Mouse (Mus musculus): ENCODE measurements at regions not wholly inside any gene's neighbourhood (a gene's known extent, or its start where the extent isn't known, plus 50 kb on each side); places are given as distances from the start of the nearest gene placed in this dataset.

DNA sequence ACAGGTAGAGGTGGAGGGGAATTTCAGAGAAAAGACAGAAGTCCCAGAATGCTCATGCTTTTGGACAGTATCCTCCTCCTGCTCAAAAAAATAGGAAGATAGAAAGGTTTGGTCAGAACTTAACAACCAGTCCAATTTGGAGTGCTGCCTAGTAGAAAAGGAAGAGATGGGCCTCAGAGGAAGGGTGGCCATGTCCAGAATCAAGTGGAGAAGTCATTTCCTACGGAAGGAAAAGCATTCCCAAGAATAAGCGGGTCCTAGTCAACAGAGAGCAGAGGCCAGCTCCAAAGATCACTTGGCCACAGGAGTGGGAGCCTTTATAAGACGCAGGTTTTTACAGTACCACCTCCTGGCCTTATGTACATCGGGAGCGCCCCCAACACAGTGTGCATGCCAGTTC is 125.3 kb upstream of the Ccdc122 start:
- Histone ChIP-seq H3K9ac (ENCODE audit: low read length) (no peak overlapping the region), H3K27me3 (ENCODE audit: control insufficient read depth, insufficient read depth, low read length) (no peaks in the 10 kb centered on the region), H3K4me1 (replicated peaks; ENCODE audit: control insufficient read depth, insufficient read depth, low read length) (no peaks in the 10 kb centered on the region), H3K4me2 (ENCODE audit: low read depth, low read length, severe bottlenecking) (no peak overlapping the region), H3K36me3 (ENCODE audit: control insufficient read depth, insufficient read depth, low read length) (no peaks in the 10 kb centered on the region), H3K9me3 (ENCODE audit: control insufficient read depth, low read length) (no peaks in the 10 kb centered on the region), H3K4me3 (ENCODE audit: low read depth, low read length) (no peak overlapping the region), H3K27ac (ENCODE audit: low read depth, low read length) (no peak overlapping the region)
- DNase-seq (ENCODE audit: low spot score), result no peak
- whole genome bisulfite sequencing, result 93% methylated on average over 5 of the region's 5 CpGs
- ATAC-seq (replicated peaks; ENCODE audit: low FRiP score), result no peak

GRCm38 (mm10) chr14:76910186-76910585 is 126.4 kb upstream of the Ccdc122 start:
- Histone ChIP-seq H3K4me2 (ENCODE audit: low read depth, low read length, severe bottlenecking) (no peak overlapping the region), H3K9me3 (ENCODE audit: control insufficient read depth, low read length) (no peaks in the 10 kb centered on the region), H3K4me3 (ENCODE audit: low read depth, low read length) (no peak overlapping the region), H3K27ac (ENCODE audit: low read depth, low read length) (no peak overlapping the region), H3K9ac (ENCODE audit: low read length) (no peak overlapping the region), H3K4me1 (replicated peaks; ENCODE audit: control insufficient read depth, insufficient read depth, low read length) (no peaks in the 10 kb centered on the region), H3K27me3 (ENCODE audit: control insufficient read depth, insufficient read depth, low read length) (no peaks in the 10 kb centered on the region), H3K36me3 (ENCODE audit: control insufficient read depth, insufficient read depth, low read length) (no peaks in the 10 kb centered on the region)
- ATAC-seq (replicated peaks; ENCODE audit: low FRiP score) (no peak), DNase-seq (ENCODE audit: low spot score) (no peak)
- 91% methylated on average over 5 of the region's 5 CpGs for WGBS

- Histone ChIP-seq H3K36me3 (ENCODE audit: control insufficient read depth, insufficient read depth, low read length) (no peaks in the 10 kb centered on the region), H3K9ac (ENCODE audit: low read length) (no peak overlapping the region), H3K4me2 (ENCODE audit: low read depth, low read length, severe bottlenecking) (no peak overlapping the region), H3K9me3 (ENCODE audit: control insufficient read depth, low read length) (no peaks in the 10 kb centered on the region), H3K27ac (ENCODE audit: low read depth, low read length) (no peak overlapping the region), H3K4me3 (ENCODE audit: low read depth, low read length) (no peak overlapping the region), H3K4me1 (replicated peaks; ENCODE audit: control insufficient read depth, insufficient read depth, low read length) (no peaks in the 10 kb centered on the region), H3K27me3 (ENCODE audit: control insufficient read depth, insufficient read depth, low read length) (no peaks in the 10 kb centered on the region)
- no peak for ATAC-seq (replicated peaks; ENCODE audit: low FRiP score)
- WGBS, result 82% methylated on average over 5 of the region's 5 CpGs
- no peak for DNase-seq (ENCODE audit: low spot score)
Observed at GRCm38 (mm10) chr14:76907941-76908340, 128.6 kb upstream of the Ccdc122 start.

DNA sequence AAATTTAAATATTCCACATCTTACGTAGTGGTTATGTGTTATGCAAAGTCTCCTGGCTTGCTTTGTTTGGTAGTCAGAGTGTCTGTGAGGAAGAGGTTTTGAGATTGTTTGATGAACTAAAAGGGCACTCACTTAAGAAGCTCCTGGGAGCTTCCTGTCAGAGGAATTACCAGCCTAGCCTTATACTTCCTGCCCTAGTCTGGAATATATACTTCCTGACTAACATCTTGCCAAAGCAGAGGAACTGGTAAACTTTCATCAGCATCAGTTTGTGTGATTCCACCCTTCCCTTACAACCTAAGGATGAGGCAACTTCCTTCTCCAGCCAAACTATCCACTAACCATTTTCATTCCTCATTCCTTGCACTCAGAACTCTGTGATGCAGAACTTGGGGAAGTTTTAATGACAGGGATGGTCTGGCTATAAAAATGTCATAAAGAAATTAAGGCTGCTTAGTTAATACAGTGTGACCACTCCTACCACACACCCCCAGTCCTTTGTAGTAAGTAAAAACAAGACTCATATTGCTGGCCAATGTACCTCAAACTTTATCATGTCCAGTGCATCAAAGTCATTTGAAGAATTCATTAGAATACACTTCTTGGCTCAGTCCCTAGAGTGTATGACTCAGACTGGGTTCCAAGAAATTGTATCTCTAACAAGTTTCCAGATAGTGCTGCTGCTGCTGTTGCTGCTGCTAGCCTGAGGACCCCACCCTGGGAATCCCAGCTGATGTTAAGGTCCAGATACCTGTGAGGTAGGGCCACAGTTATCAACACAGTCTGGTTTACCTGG is 133.4 kb upstream of the Ccdc122 start:
- Histone ChIP-seq H3K27me3 (ENCODE audit: control insufficient read depth, insufficient read depth, low read length) (no peaks in the 10 kb centered on the region), H3K4me1 (replicated peaks; ENCODE audit: control insufficient read depth, insufficient read depth, low read length) (0 out of 2 replicates have a peak, but pooled peaks cover 3% of the 10 kb centered on the region), H3K9me3 (ENCODE audit: control insufficient read depth, low read length) (no peaks in the 10 kb centered on the region), H3K4me2 (ENCODE audit: low read depth, low read length, severe bottlenecking) (no peak overlapping the region), H3K27ac (ENCODE audit: low read depth, low read length) (no peak overlapping the region), H3K36me3 (ENCODE audit: control insufficient read depth, insufficient read depth, low read length) (no peaks in the 10 kb centered on the region), H3K4me3 (ENCODE audit: low read depth, low read length) (no peak overlapping the region), H3K9ac (ENCODE audit: low read length) (no peak overlapping the region)
- ATAC-seq (replicated peaks; ENCODE audit: low FRiP score) (no peak), DNase-seq (ENCODE audit: low spot score) (no peak)
- WGBS, result 79% methylated on average over 1 of the region's 1 CpGs

DNA sequence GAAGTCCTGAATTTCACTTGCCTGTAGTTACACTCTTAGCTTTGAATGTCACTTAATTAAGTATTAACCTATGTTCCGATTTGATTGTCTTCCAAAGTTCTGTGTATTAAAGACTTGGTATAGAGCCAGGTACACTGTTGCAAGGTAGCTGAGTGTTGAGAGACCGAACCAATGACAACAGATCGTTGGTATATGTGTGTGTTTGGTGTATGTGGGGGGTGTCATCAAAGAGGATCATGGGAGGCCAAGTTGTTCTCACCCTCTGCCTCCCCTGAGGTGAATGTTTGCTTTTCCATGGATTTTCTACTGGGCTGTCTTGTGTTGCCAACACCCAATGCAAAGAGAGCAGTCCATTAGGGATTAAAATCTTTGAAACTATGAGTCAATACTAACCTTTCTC is 135.1 kb upstream of the Ccdc122 start:
- no peak overlapping the region for H3K9ac ChIP-seq (ENCODE audit: low read length)
- no peak overlapping the region for H3K4me2 ChIP-seq (ENCODE audit: low read depth, low read length, severe bottlenecking)
- ATAC-seq (replicated peaks; ENCODE audit: low FRiP score) (no peak), DNase-seq (ENCODE audit: low spot score) (no peak)
- 83% methylated on average over 3 of the region's 3 CpGs for WGBS
- 0 out of 2 replicates have a peak, but pooled peaks cover 3% of the 10 kb centered on the region for H3K4me1 ChIP-seq (replicated peaks; ENCODE audit: control insufficient read depth, insufficient read depth, low read length)
- no peak overlapping the region for H3K27ac ChIP-seq (ENCODE audit: low read depth, low read length)
- no peaks in the 10 kb centered on the region for H3K27me3 ChIP-seq (ENCODE audit: control insufficient read depth, insufficient read depth, low read length)
- H3K36me3 ChIP-seq (ENCODE audit: control insufficient read depth, insufficient read depth, low read length), result no peaks in the 10 kb centered on the region
- H3K4me3 ChIP-seq (ENCODE audit: low read depth, low read length), result no peak overlapping the region
- H3K9me3 ChIP-seq (ENCODE audit: control insufficient read depth, low read length), result no peaks in the 10 kb centered on the region

DNA sequence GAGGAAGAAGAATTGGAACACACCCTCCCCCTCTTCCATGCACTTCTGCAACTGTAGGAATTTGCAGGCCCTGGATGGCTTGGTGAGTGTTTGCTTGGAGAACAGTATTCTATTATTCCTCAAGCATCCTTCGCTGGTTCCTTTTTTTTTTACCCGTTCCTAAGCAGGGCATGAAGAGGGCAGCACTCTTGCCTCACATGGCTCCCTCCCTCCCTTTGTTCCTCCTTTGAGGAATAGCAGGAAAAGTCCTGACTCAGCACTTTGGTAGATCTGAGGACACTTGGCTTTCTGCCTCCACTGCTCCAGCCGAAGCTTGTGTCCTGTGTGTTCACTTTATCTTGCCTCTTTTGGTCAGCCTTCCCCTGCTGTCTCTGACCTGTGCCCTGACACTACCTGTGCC is 137.2 kb upstream of the Ccdc122 start:
- no peaks in the 10 kb centered on the region for H3K36me3 ChIP-seq (ENCODE audit: control insufficient read depth, insufficient read depth, low read length)
- DNase-seq (ENCODE audit: low spot score), result no peak
- 38% methylated on average over 3 of the region's 3 CpGs for WGBS
- no peak overlapping the region for H3K27ac ChIP-seq (ENCODE audit: low read depth, low read length)
- H3K9ac ChIP-seq (ENCODE audit: low read length), result no peak overlapping the region
- ATAC-seq (replicated peaks; ENCODE audit: low FRiP score), result no peak
- H3K4me3 ChIP-seq (ENCODE audit: low read depth, low read length), result no peak overlapping the region
- H3K27me3 ChIP-seq (ENCODE audit: control insufficient read depth, insufficient read depth, low read length), result no peaks in the 10 kb centered on the region
- 0 out of 2 replicates have a peak, but pooled peaks cover 3% of the 10 kb centered on the region for H3K4me1 ChIP-seq (replicated peaks; ENCODE audit: control insufficient read depth, insufficient read depth, low read length)
- H3K4me2 ChIP-seq (ENCODE audit: low read depth, low read length, severe bottlenecking), result no peak overlapping the region
- no peaks in the 10 kb centered on the region for H3K9me3 ChIP-seq (ENCODE audit: control insufficient read depth, low read length)

DNA sequence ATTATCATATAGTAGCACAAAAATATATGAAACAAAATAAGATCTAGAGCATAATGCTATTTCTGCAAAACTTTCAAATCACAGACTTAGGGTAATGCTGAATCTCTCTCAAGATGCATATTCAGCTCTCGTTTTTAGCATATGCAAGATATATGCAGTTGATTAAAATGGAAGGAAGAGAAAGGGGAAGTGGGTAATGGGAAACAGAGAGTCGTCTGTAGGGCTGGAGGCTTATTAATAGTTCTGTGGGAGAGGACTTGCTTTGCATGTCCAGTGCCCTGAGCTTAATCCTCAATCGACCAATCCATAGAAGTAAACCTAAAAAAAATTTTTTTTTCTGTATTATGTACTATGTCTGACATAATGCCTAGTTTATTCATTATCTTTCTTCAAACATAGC is 148.9 kb upstream of the Ccdc122 start:
- Histone ChIP-seq H3K4me3 (ENCODE audit: low read depth, low read length) (no peak overlapping the region), H3K4me2 (ENCODE audit: low read depth, low read length, severe bottlenecking) (no peak overlapping the region), H3K27ac (ENCODE audit: low read depth, low read length) (no peak overlapping the region), H3K27me3 (ENCODE audit: control insufficient read depth, insufficient read depth, low read length) (no peaks in the 10 kb centered on the region), H3K9me3 (ENCODE audit: control insufficient read depth, low read length) (no peaks in the 10 kb centered on the region), H3K9ac (ENCODE audit: low read length) (no peak overlapping the region), H3K36me3 (ENCODE audit: control insufficient read depth, insufficient read depth, low read length) (no peaks in the 10 kb centered on the region), H3K4me1 (replicated peaks; ENCODE audit: control insufficient read depth, insufficient read depth, low read length) (peaks cover 11% of the 10 kb centered on the region)
- ATAC-seq (replicated peaks; ENCODE audit: low FRiP score) (no peak), DNase-seq (ENCODE audit: low spot score) (no peak)
- 75% methylated on average over 3 of the region's 3 CpGs for WGBS

DNA sequence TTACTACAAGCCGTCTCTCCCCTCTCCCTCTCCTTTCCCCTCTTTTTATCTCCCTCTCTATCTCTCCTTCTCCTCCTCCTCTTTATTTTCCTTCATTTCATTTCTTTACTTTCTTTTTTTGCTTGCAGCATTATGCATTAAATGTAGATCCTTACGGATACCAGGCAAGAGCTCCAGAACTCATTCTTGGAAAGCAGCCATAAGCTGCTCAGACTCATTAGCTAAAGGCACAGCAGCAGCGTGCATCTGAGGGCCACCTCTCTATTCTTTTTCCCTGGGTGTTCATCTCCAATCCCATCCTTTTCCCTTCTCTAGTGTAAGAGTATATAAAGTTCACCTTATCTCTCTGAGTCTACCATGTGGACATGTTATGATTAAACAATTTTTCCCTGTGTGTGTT is 149.4 kb upstream of the Ccdc122 start:
- DNase-seq (ENCODE audit: low spot score), result no peak
- H3K27ac ChIP-seq (ENCODE audit: low read depth, low read length), result no peak overlapping the region
- H3K9ac ChIP-seq (ENCODE audit: low read length), result no peak overlapping the region
- H3K9me3 ChIP-seq (ENCODE audit: control insufficient read depth, low read length), result no peaks in the 10 kb centered on the region
- no peaks in the 10 kb centered on the region for H3K36me3 ChIP-seq (ENCODE audit: control insufficient read depth, insufficient read depth, low read length)
- no peak overlapping the region for H3K4me3 ChIP-seq (ENCODE audit: low read depth, low read length)
- ATAC-seq (replicated peaks; ENCODE audit: low FRiP score), result no peak
- H3K27me3 ChIP-seq (ENCODE audit: control insufficient read depth, insufficient read depth, low read length), result no peaks in the 10 kb centered on the region
- 75% methylated on average over 3 of the region's 3 CpGs for WGBS
- peaks cover 16% of the 10 kb centered on the region for H3K4me1 ChIP-seq (replicated peaks; ENCODE audit: control insufficient read depth, insufficient read depth, low read length)
- no peak overlapping the region for H3K4me2 ChIP-seq (ENCODE audit: low read depth, low read length, severe bottlenecking)

DNA sequence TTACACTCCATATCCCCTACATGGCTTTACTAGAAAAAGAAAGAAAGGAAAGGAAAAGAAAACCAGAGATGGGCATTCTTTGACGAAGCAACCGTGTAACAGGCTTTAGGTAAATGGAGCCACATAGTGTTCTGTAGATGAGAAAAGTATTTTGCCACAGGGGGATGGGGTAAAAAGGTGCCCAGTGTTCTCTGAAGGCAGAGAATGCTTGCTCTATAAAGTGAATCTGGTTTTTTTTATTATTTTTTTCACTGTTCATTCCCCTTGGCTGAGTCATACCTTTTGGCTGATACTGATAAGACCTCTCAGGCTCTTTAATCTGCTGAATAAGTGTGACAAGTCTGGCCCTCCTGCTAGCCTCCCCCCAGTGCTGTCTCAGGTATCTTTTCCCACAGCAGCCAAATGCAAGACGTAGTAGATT is 153.3 kb upstream of the Ccdc122 start:
- ATAC-seq (replicated peaks; ENCODE audit: low FRiP score) (peak; percentile 60; the same call in 1 of the 2 replicates), DNase-seq (ENCODE audit: low spot score) (no peak)
- Histone ChIP-seq H3K27ac (ENCODE audit: low read depth, low read length) (peak overlapping the region; percentile 63), H3K9me3 (ENCODE audit: control insufficient read depth, low read length) (no peaks in the 10 kb centered on the region), H3K4me2 (ENCODE audit: low read depth, low read length, severe bottlenecking) (peak overlapping the region; percentile 32; the same call in 1 of the 2 replicates), H3K36me3 (ENCODE audit: control insufficient read depth, insufficient read depth, low read length) (no peaks in the 10 kb centered on the region), H3K4me3 (ENCODE audit: low read depth, low read length) (no peak overlapping the region), H3K9ac (ENCODE audit: low read length) (no peak overlapping the region), H3K27me3 (ENCODE audit: control insufficient read depth, insufficient read depth, low read length) (no peaks in the 10 kb centered on the region), H3K4me1 (replicated peaks; ENCODE audit: control insufficient read depth, insufficient read depth, low read length) (peaks cover 17% of the 10 kb centered on the region)
- WGBS, result 11% methylated on average over 3 of the region's 3 CpGs

All from forebrain, embryonic 11.5 days (tissue).